Mouse (Mus musculus) c-Kit-negative CD71-positive TER-119-positive erythroid progenitor cells, embryonic 14.5 days (primary cell): Measurements from ENCODE around the gene Zbtb12.
"Not testable (repeated sequence)": the region's sequence is repeated elsewhere in the genome, so short reads cannot be mapped to it uniquely, and the experiment has no call there.

Source experiments
- DNase-seq: peaks from one replicate; pipeline ENCODE4 v3.0.0-alpha.2; 2013; ENCODE audit warnings: low read depth, low spot score

The Zbtb12 gene

DNA sequence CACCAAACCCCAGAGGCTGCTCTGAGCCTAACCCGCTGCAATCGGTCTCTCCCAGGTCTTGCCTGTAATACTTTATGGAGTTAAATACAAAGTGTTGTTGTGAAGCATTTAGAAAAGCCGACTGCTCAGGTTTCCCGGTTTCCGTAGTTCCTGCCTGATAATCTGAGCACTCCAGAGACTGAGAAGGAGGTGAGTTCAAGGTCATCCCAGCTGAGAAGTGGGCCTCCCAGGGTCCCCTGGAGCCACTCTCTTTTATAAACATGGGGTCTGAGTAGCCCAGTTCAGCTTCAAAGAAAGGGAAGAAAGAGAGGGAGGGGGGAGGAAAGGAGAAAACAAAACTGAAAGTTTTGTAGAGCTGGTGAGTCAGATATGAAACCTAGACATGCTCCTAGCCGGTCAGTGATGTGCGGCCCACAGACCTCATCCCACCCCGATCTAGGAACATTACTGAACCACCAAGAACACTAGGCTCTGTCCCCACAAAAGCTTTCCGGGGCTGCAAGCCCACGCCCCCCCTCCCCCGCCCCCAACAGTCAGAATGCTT, at the start of gene Zbtb12:
Zbtb12 (plus strand) TSS at position 148 of the 544 bp plus-strand sequence.
- DNase-seq, result no peak

DNA sequence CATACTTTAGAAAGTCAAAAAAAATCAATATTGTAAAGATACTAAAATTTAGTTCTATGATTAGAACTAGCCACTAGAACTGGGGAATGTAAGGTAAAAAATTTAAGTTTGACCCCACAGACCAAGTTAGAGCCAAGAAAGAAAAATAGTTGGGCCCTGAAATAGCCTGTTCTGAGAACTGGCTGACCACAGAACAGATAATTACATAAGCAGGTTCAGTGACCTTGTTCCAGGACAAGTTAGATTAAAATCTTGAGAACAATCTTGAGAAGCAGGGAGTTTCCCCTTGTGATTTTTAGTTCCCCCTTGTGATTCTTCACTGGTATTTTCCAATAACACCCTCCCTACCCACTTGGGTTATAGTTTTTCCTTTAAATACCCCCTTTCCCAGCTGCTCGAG, 48.5 kb upstream of the Zbtb12 start:
- DNase-seq, result not testable (repeated sequence)

DNA sequence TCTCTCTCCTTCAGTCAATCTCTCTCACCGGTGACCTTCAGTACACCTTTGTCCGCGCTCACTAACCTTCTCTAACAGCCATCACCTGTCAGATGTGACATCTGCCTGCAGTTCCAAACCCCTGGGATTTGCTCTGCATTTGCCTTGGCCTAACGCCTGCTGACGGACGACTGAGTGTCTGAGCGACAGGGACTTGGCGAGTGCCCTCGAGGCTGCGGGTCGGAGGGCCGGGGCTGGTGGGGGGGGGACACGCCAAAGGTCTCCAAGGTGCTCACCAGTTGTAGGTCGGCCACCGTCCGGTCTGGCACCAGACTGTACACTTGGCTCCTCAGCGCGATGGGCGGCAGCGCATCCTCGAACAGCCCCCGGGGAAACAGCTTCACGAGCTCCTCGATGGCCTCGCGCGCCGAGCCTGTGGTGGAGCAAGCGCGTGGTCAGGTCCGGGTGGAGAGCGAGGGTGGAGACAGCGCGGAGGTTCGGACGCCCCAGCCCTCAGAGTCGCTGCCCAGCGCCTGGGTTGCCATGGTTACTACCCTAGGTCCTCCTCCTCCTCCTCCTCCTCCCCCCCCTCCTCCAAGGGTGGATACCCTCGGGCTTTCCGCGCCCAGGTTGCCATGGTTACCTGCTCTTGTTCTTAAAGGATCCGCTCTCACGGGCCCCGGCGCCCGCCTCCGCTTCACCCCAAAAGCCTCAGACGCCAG, 43.0 kb upstream of the Zbtb12 start:
- no peak for DNase-seq

DNA sequence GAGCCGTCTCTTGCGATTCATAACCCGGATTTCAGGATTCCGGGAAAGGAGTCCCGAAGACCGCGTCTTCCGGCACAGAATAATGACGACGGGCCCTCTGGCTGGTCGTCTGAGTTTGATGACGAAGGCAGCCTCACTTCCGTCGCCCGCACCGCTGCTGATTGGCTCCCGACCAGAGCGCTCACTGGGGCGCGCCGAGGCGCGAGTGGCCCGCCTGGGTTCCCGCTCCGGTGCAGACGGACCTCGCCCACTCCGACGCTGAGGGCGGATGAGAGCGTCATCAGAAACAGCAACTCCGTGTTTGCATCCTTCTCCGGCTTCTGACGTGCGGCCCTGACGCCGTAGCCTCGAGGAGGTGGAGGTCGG, 42.4 kb upstream of the Zbtb12 start, which contains the start of the genes Stk19 and Dxo:
Stk19 (minus strand) TSS at position 90 of the 366 bp plus-strand sequence.
Dxo (plus strand) TSS at position 164 of the 366 bp plus-strand sequence.
- peak; percentile 94 for DNase-seq

DNA sequence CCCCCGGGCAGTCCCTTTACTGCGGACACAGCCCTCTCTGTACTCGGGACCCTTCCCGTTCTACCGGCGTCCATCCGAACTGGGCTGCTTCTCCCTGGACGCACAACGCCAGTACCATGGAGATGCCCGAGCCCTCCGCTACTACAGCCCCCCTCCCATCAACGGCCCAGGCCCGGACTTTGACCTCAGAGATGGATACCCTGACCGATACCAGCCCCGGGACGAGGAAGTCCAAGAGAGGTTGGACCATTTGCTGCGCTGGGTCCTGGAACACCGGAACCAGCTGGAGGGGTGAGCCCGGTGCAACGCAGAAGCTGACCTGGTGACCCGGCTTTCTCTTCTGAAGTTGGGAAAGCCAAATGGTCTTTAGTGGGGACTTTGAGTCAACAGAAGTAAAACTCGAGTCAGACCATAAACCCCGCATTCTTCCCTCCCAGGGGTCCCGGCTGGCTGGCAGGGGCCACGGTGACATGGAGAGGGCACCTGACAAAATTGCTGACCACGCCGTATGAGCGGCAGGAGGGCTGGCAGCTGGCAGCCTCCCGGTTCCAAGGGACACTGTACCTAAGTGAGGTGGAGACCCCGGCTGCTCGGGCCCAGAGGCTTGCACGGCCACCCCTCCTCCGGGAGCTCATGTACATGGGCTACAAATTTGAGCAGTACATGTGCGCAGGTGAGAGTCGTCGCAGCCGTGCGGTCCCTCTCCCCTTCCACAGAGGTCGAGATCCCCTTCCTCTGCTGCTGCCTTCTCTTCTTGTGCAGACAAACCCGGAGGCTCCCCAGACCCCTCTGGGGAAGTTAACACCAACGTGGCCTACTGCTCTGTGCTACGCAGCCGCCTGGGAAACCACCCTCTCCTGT, 41.6 kb upstream of the Zbtb12 start:
- DNase-seq, result no peak

DNA sequence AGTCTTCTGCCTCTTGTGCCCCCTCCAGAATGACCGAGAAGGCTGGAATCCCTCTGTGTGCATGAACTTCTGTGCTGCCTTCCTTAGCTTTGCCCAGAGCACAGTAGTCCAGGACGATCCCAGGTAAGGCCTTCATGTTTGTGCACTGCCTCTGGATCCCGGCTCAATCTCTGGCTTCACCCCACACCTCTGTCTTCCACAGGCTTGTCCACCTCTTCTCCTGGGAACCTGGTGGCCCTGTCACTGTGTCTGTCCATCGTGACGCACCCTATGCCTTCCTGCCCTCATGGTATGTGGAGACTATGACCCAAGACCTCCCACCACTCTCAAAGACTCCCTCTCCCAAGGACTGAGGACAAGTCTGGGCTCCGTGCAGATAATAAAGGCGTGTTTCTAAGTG, 40.5 kb upstream of the Zbtb12 start:
- no peak for DNase-seq

DNA sequence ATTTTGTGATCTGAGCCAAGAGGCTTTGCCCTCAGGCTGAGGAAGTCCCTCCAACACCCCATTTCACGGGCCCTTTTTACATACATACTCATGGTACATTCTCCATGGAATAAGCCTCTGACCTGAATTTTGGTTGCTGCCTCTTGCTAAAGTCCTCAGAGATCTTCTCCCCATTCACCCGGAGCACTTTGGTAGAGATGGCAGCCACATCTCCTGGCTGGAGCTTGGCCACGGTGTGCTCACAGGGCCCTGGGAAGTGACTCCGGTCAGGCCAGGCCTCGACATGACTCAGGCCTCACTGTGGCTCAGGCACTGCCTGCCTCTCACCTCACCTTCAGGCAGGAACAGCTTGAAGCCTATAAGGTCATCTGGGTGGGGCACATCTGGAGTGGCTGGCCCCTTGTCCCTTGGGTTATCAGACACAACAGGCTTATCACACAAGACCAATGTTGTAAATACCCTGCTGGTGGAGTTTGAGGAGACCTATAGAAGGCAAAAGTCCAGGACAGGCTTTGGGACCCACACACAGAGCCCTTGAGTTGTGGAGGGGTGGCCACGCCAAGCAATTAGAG, 38.5 kb upstream of the Zbtb12 start:
- DNase-seq, result no peak

DNA sequence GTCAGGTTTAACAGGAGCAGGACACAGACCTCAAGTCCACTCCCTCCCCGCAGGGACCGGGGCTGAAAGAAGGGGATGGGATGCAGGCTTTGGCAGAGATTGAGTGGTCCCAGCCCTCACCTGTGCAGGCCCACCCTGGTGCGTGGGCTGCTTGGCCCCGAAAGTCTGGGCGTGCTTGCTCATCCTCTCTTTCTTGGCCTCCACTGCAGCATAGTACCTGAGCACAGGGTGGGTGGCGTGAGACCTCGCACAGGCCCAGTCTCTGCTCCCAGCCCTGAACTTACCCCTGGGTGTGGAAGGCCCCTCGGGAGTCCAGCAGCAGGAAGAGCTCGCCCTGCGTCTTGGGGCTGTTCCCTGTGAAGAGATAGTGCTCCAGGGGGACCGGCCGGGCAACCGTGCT, 34.4 kb upstream of the Zbtb12 start:
- DNase-seq, result no peak

DNA sequence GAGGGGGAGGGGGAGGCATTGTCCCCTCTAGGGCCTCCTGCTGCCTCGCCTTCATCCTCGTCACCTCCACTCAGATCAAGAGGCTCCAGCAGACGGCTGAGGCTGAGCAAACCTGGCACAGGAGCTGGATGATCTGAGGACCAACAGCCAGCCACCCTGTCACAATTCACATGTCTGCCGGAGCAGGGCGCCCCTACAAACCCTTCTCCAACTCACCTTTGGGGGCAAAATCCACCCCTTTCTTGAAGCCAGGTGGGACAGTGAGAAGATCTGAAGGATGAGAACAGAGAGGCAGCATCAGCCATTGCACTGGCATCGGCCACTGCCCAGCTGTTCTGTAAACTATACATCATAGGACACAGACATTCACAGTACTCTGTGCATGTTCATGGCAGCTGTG, 32.1 kb upstream of the Zbtb12 start:
- DNase-seq, result no peak

DNA sequence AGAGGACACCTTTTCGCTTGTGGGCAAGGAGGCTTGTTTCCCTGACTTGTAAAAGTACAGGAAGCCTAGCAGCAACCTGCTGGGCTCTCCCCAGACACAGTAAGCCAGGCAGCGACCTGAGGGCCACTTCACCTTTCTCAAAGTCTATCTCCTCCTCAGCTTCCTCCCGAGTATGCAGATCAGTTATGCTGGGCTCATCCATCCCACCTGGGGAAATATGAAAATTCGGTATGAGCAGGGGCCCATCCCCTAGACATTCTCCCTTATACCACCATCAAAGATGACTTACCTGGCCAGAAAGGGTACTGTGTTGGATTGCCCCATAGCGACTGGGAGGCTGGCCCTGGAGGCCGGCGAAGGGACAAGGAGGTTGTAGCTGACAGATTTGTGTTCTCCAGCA, 31.7 kb upstream of the Zbtb12 start:
- DNase-seq, result no peak

DNA sequence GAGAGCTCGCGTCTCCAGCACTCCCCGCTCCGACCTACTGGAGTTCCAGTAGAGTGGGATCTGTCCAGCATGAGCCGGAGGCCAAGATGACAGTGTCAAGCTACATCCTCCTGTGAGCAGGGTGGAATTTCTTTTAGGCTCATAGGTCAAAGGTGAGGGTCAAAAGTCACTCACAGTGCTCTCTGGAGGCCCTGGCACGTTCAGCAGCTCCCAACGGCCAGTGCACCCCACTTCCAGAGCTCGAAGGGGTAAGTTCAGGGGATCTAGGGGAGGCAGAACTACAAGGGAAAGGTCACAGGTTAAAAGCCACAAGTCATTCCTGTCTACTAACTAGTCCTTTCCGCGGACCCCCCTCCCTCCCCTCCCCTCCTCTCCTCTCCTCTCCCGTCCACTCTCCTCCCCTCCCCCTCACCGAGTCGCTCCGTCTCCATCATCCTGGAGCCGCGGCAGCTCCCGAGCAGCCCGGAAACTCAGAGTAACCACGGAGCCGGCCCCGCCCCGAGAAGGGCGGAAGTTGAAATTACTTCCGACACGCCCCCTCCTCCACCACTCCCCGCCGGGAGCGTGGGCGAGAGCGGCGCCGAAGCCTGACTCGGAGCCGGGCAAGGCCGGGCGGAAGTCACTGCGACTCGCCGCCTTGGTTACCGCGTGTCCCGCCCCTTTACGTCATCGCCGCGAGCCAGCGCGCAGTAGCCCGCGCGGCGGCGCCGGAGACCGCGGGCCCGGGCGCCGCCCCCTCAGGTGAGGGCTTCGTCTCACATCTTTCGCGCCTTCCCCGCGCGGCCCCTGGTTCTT, 29.4 kb upstream of the Zbtb12 start, which contains the start of the genes Skiv2l and Nelfe:
Skiv2l (minus strand) TSS at position 489 of the 795 bp plus-strand sequence.
Nelfe (plus strand) TSS at position 670 of the 795 bp plus-strand sequence.
- peak; percentile 92 for DNase-seq

DNA sequence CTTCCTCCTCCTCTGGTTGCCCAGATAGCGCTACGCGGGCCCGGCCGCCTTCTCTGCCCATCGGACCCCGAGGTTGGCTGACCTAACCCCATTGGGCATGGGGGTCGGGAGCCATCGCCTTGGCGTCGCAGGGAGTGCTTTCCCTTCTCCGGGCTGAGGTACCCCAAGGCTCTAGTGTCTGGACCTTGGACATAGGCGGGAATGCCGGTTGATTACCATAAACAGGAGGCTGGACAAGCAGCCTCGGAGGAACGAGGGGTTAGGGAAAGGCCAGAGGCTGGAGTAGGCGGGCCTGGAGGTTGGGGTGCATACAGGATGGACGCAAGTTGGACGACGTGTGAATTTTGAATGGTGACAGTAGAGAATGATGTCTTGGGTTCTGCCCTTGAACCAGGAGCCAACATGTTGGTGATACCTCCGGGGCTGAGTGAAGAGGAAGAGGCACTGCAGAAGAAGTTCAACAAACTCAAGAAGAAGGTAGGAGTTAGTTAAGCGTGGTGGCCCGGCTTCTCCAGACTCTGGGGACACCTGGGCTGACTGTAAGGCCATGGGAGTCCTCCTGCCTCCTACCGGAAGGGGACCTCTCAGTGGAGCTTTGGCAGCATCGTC, 28.7 kb upstream of the Zbtb12 start:
- no peak for DNase-seq

DNA sequence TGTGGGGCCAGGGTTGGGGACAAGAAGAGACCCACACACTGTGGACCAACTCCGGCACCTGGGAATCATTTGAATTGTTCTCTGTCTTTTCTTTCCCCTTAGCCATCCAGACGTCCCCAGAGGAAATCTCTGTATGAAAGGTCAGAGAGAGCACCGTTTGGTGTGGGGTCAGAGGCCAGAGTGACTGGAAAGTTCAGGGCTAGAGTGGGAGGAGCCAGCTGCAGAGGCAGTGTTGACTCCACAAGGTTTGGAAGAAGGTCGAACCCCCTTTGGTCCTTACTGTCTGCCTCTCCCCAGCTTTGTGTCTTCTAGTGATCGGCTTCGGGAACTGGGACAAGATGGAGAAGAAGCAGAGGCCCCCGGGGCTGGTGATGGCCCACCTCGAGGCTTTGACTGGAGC, 25.8 kb upstream of the Zbtb12 start:
- DNase-seq, result no peak

DNA sequence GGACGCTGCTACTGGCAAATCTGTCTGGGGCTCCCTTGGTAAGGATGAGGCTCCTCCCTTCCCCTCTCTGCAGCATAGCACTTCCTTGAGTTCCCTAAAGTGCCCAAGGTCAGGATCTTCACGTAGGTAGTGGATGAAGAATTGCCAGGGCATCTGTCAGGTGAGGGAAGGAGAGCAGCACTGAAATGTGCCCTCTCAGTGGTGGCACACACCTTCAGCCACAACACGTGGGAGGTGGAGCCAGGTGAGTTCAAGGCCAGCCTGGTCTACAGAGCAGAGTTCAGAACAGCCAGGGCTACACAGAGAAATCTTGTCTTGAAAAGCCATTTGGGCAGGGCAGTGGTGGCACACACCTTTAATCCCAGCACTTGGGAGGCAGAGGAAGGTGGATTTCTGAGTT, 24.5 kb upstream of the Zbtb12 start:
- no peak for DNase-seq

DNA sequence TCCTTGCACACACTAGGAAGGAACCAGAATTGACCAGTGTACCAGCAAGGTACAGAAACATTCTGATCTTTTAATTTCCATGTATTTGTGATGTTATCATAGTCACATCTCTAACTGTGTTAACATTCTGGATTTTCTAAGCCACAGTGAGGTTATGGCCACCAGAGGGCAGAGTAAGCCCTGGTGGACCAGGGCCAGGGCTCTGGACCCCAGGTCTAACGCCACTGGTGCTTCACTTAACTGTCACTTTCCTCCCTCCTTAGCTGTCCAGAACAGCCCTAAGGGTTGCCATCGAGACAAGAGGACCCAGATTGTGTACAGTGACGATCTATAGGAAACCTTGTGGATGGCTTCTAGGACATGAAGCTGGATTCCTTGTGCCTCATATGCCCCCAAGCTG, 23.5 kb upstream of the Zbtb12 start:
- no peak for DNase-seq

DNA sequence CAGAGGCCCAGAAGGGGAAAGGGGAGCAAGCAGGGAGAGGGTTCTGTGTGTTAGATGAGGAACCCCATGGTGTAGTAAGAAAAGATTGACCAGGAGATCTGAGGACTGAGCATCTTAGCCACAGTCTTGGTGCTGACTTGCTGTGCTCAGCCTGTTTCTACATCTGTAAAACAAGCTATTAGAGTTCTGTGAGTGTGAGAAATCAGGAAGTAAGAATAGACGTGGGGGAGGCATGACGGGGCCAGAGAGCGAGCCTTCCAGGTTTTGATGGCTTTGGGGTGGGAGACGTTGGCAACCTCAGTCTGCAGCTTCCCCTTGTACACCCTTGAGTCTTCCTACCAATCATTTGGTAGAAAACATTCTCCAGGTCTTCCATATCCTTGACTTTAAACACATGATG, 20.6 kb upstream of the Zbtb12 start:
- DNase-seq, result no peak

DNA sequence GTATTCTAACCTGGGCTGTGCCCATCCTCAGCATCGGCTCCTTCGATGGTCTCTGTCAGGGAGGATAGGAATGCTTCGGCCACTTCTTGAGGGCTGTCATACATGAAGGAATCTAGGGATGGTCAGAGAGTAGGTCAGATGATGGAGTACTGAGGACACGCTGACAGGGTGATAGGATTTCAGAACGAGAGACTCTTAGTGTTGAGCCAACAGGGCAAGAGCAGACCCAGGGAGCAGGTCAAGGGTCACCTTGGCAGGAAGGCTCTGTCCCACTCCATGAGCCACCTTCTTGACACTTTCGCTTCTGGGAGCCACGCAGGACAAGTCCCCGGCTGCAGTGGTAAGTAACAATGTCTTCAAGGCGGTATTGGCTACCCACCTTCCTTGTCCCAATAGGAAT, 18.8 kb upstream of the Zbtb12 start:
- DNase-seq, result no peak

DNA sequence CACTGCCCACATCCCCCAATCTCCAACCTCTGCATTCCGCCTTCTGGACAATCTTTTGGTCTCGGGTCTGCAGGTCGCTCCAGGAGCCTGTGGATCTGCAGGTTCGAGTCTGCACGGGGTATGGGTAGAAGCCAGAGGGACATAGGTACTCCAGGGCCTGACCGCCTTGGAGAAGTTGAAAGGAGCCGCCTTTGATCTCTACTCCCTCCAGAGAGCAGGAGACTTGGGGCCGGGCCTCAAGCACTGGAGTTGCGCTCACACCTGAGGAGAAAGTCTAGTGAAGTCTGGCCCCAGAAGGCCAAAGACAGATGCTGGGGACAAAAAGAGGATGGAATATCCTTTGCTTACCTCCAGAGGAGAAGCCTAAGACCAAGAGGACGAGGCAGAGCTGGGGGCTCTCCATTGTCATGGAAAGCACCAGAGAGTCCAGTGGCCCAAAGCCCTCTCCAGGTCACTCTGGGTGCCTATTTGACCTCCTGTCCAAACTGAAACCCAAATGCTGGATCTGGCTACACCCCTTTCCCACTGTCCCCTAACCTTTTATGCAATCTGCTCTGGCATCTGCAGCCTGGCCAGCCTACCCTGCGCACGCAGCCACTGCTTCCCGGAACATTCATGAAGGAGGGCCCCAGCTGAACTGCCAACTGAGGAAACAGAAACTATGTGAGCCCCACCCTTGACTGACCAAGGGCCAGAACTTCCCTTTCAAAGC, 17.4 kb upstream of the Zbtb12 start:
- DNase-seq, result no peak

DNA sequence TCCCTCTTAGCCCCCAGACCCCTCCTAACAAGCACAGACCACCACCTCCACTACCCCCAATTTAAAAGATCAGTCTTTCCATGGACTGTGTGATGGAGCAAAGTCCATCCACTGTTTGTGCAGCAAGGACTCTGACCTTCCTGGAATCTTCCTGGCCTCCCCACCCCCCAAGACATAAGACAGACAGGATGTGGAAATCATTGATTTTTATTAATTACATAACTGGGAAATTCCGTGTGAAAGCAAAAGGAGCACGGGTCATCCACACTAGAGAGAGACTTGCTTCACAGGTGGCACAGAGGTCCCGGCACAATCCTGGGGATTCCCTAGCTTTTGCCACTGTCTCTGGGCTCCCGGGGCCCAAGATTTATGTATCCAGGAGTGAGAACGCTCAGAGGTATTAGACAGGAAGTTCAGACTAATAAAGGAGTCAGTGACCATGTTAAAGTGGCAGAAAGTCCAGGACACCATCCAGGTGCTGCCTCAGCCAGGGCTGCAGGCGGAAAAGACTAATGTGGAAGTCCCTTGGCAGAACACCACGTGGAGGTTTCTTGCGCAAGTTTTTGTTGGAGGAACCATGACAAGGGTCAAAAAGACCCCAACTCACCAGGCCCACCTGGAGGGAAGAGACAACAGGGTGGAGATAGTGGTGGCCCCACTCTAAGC, 16.7 kb upstream of the Zbtb12 start, which contains the start of gene Cfb:
Cfb (minus strand) TSS at position 103 of the 666 bp plus-strand sequence.
- DNase-seq, result no peak

DNA sequence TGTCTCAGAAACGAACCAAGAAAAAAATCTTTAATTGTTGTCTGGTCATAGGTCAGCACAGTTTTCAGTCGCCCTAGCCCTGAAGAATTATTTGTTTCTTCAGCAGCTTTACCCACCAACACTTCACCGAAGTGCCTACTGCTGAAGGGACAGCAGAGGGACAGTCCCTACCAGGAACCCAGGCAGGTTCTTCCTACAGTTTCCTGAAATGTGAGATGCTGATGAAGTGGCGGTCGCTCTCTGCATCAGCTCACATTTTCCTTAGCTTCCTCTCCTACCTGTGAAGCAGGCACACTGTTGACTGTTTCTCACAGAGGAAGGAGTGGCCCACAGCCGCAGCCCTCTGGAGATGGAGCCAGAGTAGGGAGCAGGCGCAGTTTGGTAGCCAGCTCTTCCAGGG, 13.3 kb upstream of the Zbtb12 start:
- DNase-seq, result no peak
